Mouse (Mus musculus): ENCODE measurements around the gene Cep78.

- no peak for TF ChIP-seq POLR2A (IDR thresholded peaks at IDR 0.05; ENCODE audit: low read depth, low read length)
- no peak for TF ChIP-seq CTCF (IDR thresholded peaks at IDR 0.05; ENCODE audit: extremely low read depth, insufficient read depth, insufficient read length, insufficient replicate concordance)
These were observed 20.3 kb downstream of the Cep78 start for GRCm38 (mm10) chr19:15964533-15964932.
